Mouse (Mus musculus) small intestine, adult 2 months (tissue): ENCODE results near the gene Gm6176. TPM values are rescaled to one million over a fixed set of nuclear protein-coding genes. Genes with fewer than 3 reads are reported as not detected.
"Not testable (repeated sequence)": the region's sequence is repeated elsewhere in the genome, so short reads cannot be mapped to it uniquely, and the experiment has no call there.

ENCODE experiments used
- H3K27ac ChIP-seq: fragments of 200-500 bp; 2 replicates; pipeline ENCODE4 v1.5.1; 2012; ENCODE audit warnings: low read depth, low read length, control low read depth, inconsistent platforms; ENCODE audit not compliant: insufficient read depth
- H3K27me3 ChIP-seq: fragments of 200-500 bp; 2 replicates; pipeline ENCODE4 v1.6.1; 2012; ENCODE audit warnings: mild to moderate bottlenecking, moderate library complexity, low read length, inconsistent platforms; ENCODE audit not compliant: control insufficient read depth, insufficient read depth
- H3K36me3 ChIP-seq: fragments of 200-500 bp; 2 replicates; pipeline ENCODE4 v1.6.1; 2012; ENCODE audit warnings: mild to moderate bottlenecking, low read length, control low read depth, inconsistent platforms; ENCODE audit not compliant: control insufficient read depth, insufficient read depth
- H3K4me1 ChIP-seq: fragments of 200-500 bp; 2 replicates; pipeline ENCODE4 v1.6.1; 2012; ENCODE audit warnings: low read length, inconsistent platforms, mixed read lengths; ENCODE audit not compliant: control insufficient read depth, insufficient read depth, insufficient read length
- H3K4me3 ChIP-seq: fragments of 200-500 bp; 2 replicates; pipeline ENCODE4 v1.5.1; 2012; ENCODE audit warnings: low read depth, mild to moderate bottlenecking, control low read depth, inconsistent platforms, low read length, moderate library complexity
- WGBS: fragments of 180-500 bp; shearing (Covaris S2); methylation state at CpG from one replicate; pipeline ENCODE4 v1.1.7; 2018; 5-methylcytosine and 5-hydroxymethylcytosine counted together
- polyA plus RNA-seq: library from polyadenylated mRNA; depleted of rRNA; stranded (reverse); fragments of >200 nt; gene quantifications from 2 replicates; pipeline ENCODE4 v1.2.3, GENCODE M21; 2012; rRNA removed

Gene Gm6176
- not detected in 2 replicates for polyA plus RNA-seq

GRCm38 (mm10) chr7:22056205-22056604 lies at the start of gene Gm6176:
Gene Gm6176 (minus strand): TSS chr7:22056305.
- not testable (repeated sequence) for H3K4me3 ChIP-seq, H3K27ac ChIP-seq, H3K27me3 ChIP-seq, H3K36me3 ChIP-seq, H3K4me1 ChIP-seq
- no CpG with 5 or more reads among the region's 1 CpGs for WGBS

DNA sequence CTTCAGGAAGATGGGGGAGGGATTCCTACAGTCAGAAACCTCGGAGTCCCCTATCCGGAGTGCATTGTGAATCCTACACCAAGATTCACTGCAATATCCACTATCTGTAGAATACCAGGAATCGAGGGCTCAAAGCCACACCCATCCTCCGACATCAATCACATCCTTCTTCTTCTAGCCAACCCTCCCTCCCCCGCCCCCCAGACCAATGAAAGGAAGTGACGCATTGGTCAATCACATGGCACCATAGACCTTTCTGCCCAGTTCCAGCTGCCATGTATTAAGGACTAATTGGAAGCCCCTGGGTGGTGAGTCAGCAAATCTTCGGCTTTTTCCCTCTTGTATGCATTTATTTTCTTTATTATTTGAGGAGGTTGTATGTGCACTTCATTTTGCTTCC lies 12.7 kb upstream of the Gm6176 start, which contains the start of gene Vmn1r139:
Vmn1r139 (plus strand) TSS at position 301 of the 400 bp plus-strand sequence.
- H3K4me3 ChIP-seq, H3K36me3 ChIP-seq, H3K27ac ChIP-seq, H3K4me1 ChIP-seq, H3K27me3 ChIP-seq: not testable (repeated sequence)
- WGBS, result no CpG with 5 or more reads among the region's 7 CpGs

- not testable (repeated sequence) for H3K27me3 ChIP-seq, H3K36me3 ChIP-seq, H3K27ac ChIP-seq, H3K4me1 ChIP-seq, H3K4me3 ChIP-seq
- no CpG with 5 or more reads among the region's 2 CpGs for WGBS
These were observed 27.3 kb downstream of the Gm6176 start, which contains the start of gene Vmn1r138 for GRCm38 (mm10) chr7:22028797-22029196. Gene Vmn1r138 (minus strand): TSS chr7:22028897.

Other genes starting within 250 kb of the Gm6176 start
- gene Vmn1r135, start 224.0 kb downstream of the Gm6176 start, polyA plus RNA-seq, result not detected in 2 replicates
- gene Gm5725, start 212.0 kb downstream of the Gm6176 start, polyA plus RNA-seq, result not detected in 2 replicates
- gene Gm5891, start 135.0 kb downstream of the Gm6176 start, polyA plus RNA-seq, result not detected in 2 replicates
- gene Vmn1r137, start 61.7 kb downstream of the Gm6176 start, polyA plus RNA-seq, result not detected in 2 replicates
- gene Vmn1r138, start 27.4 kb downstream of the Gm6176 start, polyA plus RNA-seq, result not detected in 2 replicates
- not detected in 2 replicates for gene Vmn1r139, start 12.8 kb upstream of the Gm6176 start, polyA plus RNA-seq
- not detected in 2 replicates for gene Gm16451, start 61.9 kb upstream of the Gm6176 start, polyA plus RNA-seq
- gene Gm10666, start 78.4 kb upstream of the Gm6176 start, polyA plus RNA-seq, result not detected in 2 replicates
- not detected in 2 replicates for gene Vmn1r142, start 107.7 kb upstream of the Gm6176 start, polyA plus RNA-seq
- not detected in 2 replicates for gene Vmn1r143, start 133.1 kb upstream of the Gm6176 start, polyA plus RNA-seq
- not detected in 2 replicates for gene Gm8653, start 145.0 kb upstream of the Gm6176 start, polyA plus RNA-seq
- gene Gm8453, start 173.2 kb upstream of the Gm6176 start, polyA plus RNA-seq, result not detected in 2 replicates